Mouse (Mus musculus) NIH3T3 (cell line): ENCODE results near the gene Ralgps1.
A peak's percentile ranks its signal among the peaks of the same experiment; 100 is the strongest.
"Not testable (repeated sequence)": the region's sequence is repeated elsewhere in the genome, so short reads cannot be mapped to it uniquely, and the experiment has no call there.

Experiments
- DNase-seq: peaks from one replicate; pipeline ENCODE4 v3.0.0-alpha.2; 2012; ENCODE audit warnings: low read depth

Ralgps1 gene

GRCm38 (mm10) chr2:33234848-33235247, 136.4 kb downstream of the Ralgps1 start:
- DNase-seq, result no peak

GRCm38 (mm10) chr2:33233856-33234255, 137.4 kb downstream of the Ralgps1 start:
- DNase-seq, result no peak

- DNase-seq, result no peak
Measured at GRCm38 (mm10) chr2:33232782-33233570, 138.3 kb downstream of the Ralgps1 start.

- no peak for DNase-seq
Measured at GRCm38 (mm10) chr2:33231788-33232187, 139.5 kb downstream of the Ralgps1 start.

GRCm38 (mm10) chr2:33230701-33231100, 140.6 kb downstream of the Ralgps1 start:
- DNase-seq, result no peak

GRCm38 (mm10) chr2:33228551-33228950, 142.7 kb downstream of the Ralgps1 start:
- no peak for DNase-seq

- DNase-seq, result no peak
Measured at GRCm38 (mm10) chr2:33228077-33228476, 143.2 kb downstream of the Ralgps1 start.

- DNase-seq, result no peak
Measured at GRCm38 (mm10) chr2:33225921-33226320, 145.4 kb downstream of the Ralgps1 start.

- no peak for DNase-seq
Measured at GRCm38 (mm10) chr2:33223656-33224358, 147.5 kb downstream of the Ralgps1 start.

- no peak for DNase-seq
Measured at GRCm38 (mm10) chr2:33222480-33222879, 148.8 kb downstream of the Ralgps1 start.

GRCm38 (mm10) chr2:33221339-33221900, 149.9 kb downstream of the Ralgps1 start:
- DNase-seq, result peak; percentile 79

- DNase-seq, result peak; percentile 56
Measured at GRCm38 (mm10) chr2:33220674-33221338, 150.5 kb downstream of the Ralgps1 start.

GRCm38 (mm10) chr2:33220246-33220645, 151.0 kb downstream of the Ralgps1 start:
- DNase-seq, result peak; percentile 71

- peak; percentile 63 for DNase-seq
Measured at GRCm38 (mm10) chr2:33219637-33220036, 151.6 kb downstream of the Ralgps1 start.

- peak; percentile 79 for DNase-seq
Measured at GRCm38 (mm10) chr2:33218903-33219625, 152.2 kb downstream of the Ralgps1 start.

- DNase-seq, result peak; percentile 66
Measured at GRCm38 (mm10) chr2:33217425-33217794, 153.9 kb downstream of the Ralgps1 start.

- DNase-seq, result peak; percentile 64
Measured at GRCm38 (mm10) chr2:33216645-33217424, 154.5 kb downstream of the Ralgps1 start.

- peak; percentile 98 for DNase-seq
Measured at GRCm38 (mm10) chr2:33215700-33216509, 155.4 kb downstream of the Ralgps1 start, which contains the start of gene Angptl2. Angptl2 (plus strand) TSS chr2:33216069.

- no peak for DNase-seq
Measured at GRCm38 (mm10) chr2:33215177-33215699, 156.0 kb downstream of the Ralgps1 start.

GRCm38 (mm10) chr2:33211263-33211662, 160.0 kb downstream of the Ralgps1 start:
- DNase-seq, result not testable (repeated sequence)
